Mouse (Mus musculus) cortical plate, adult 2 months (tissue): Measurements from ENCODE around the gene Sumo1.

Source experiments
- CTCF ChIP-seq: fragments of 200-500 bp; IDR thresholded peaks from 2 replicates; pipeline ENCODE4 v1.5.1; 2011; ENCODE audit warnings: mild to moderate bottlenecking, control low read depth, low read length; ENCODE audit not compliant: insufficient read depth; ENCODE audit errors: extremely low read depth
- POLR2A ChIP-seq: fragments of 200-500 bp; IDR thresholded peaks from 2 replicates; pipeline ENCODE4 v1.6.1; 2011; ENCODE audit warnings: mild to moderate bottlenecking, low read length, control low read depth; ENCODE audit not compliant: insufficient read depth; ENCODE audit errors: extremely low read depth

- TF ChIP-seq CTCF (no peak), POLR2A (no peak)
Measured at GRCm38 (mm10) chr1:59697751-59698150, 27.1 kb upstream of the Sumo1 start.
